Comparison of ENCODE assay signal across 7 mouse cellular contexts in genomic region chr8:70673079-70673856, GRCm38 (mm10). TPM values are rescaled to one million over a fixed set of nuclear protein-coding genes. Genes with fewer than 3 reads are reported as not detected.
DNase-seq lines count a peak whose midpoint lies in the region; ATAC-seq lines count a peak whose summit lies in the region.

TSS of gene Lsm4 (plus strand) at chr8:70673248.

- H3K27me3 ChIP-seq in intestine, embryonic 16.5 days (replicated peaks; ENCODE audit: control insufficient read depth, insufficient read depth, low read length) = no peaks in the 10 kb centered on the region
- no peaks in the 10 kb centered on the region for H3K27me3 ChIP-seq in midbrain, embryonic 11.5 days (ENCODE audit: control insufficient read depth, insufficient read depth, low read length)

- H3K4me3 ChIP-seq in intestine, embryonic 16.5 days (ENCODE audit: low read length) = peak within 1 kb of the TSS; percentile 72
- peak within 1 kb of the TSS; percentile 67 for H3K4me3 ChIP-seq in midbrain, embryonic 11.5 days (ENCODE audit: low read depth, low read length)

- H3K36me3 ChIP-seq in intestine, embryonic 16.5 days (ENCODE audit: control insufficient read depth, insufficient read depth, low read length) = peaks cover 6% of the 10 kb centered on the region; the same call in 1 of the 2 replicates
- no peaks in the 10 kb centered on the region; the same call in 1 of the 2 replicates for H3K36me3 ChIP-seq in midbrain, embryonic 11.5 days (ENCODE audit: control insufficient read depth, insufficient read depth, low read length)

- WGBS in intestine, embryonic 16.5 days = under 1% methylated on average over 60 of the region's 60 CpGs
- WGBS in midbrain, embryonic 11.5 days = under 1% methylated on average over 60 of the region's 60 CpGs

- H3K4me2 ChIP-seq in intestine, embryonic 16.5 days (ENCODE audit: low read depth, low read length) = peak within 1 kb of the TSS; percentile 87
- H3K4me2 ChIP-seq in midbrain, embryonic 11.5 days = peak within 1 kb of the TSS; percentile 74

- DNase-seq in adrenal gland, adult 8-10 months = peak; percentile 97
- peak; percentile 99 for DNase-seq in embryo, embryonic 9.5 days (ENCODE audit: extremely low spot score)
- peak; percentile 83 to 93 for DNase-seq in gastrocnemius, postnatal 4 days (ENCODE audit: low spot score in 2 of 2)
- peak; percentile 99 to 100 for DNase-seq in left cerebral cortex, postnatal 36 days (ENCODE audit: low spot score in 2 of 2)
- peak; percentile 100 for DNase-seq in midbrain, embryonic 11.5 days (ENCODE audit: low spot score, missing footprints)
- peak; percentile 100 for DNase-seq in skeletal muscle tissue, adult 2 months (ENCODE audit: low read depth, low spot score)

- peak; percentile 97 for ATAC-seq in intestine, embryonic 16.5 days
- ATAC-seq in midbrain, embryonic 11.5 days (ENCODE audit: low FRiP score) = peak; percentile 98

- intact Hi-C loops in left cerebral cortex, postnatal 36 days (cut with DNase I) = loop anchor here (1.0 kb wide), 1 partner anchor 25 kb away; the partner anchor contains the start of gene Jund

- no peaks in the 10 kb centered on the region for H3K9me3 ChIP-seq in intestine, embryonic 16.5 days (ENCODE audit: control insufficient read depth, low read length)
- H3K9me3 ChIP-seq in midbrain, embryonic 11.5 days (ENCODE audit: control insufficient read depth, low read length) = no peaks in the 10 kb centered on the region; the same call in 1 of the 2 replicates

- peaks cover 20% of the 10 kb centered on the region for H3K4me1 ChIP-seq in intestine, embryonic 16.5 days (ENCODE audit: control insufficient read depth, insufficient read depth, low read length)
- peaks cover 5% of the 10 kb centered on the region for H3K4me1 ChIP-seq in midbrain, embryonic 11.5 days (ENCODE audit: control insufficient read depth, insufficient read depth, low read length)

- peak within 1 kb of the TSS; percentile 95 for H3K27ac ChIP-seq in intestine, embryonic 16.5 days (ENCODE audit: low read length)
- H3K27ac ChIP-seq in midbrain, embryonic 11.5 days (ENCODE audit: low read depth, low read length) = peak within 1 kb of the TSS; percentile 87

- peak within 1 kb of the TSS; percentile 84 for H3K9ac ChIP-seq in intestine, embryonic 16.5 days (ENCODE audit: low read depth, low read length)
- H3K9ac ChIP-seq in midbrain, embryonic 11.5 days (ENCODE audit: low read length) = peak within 1 kb of the TSS; percentile 82

RNA-seq across cellular contexts. Expression of gene Lsm4, which starts in this region (rescaled TPM):
- 100 to 1,000 TPM in 1 of 4 experiments, 10 to 100 TPM in 3; 81.4 to 101 (median 86.6) TPM for total RNA-seq in adrenal gland, adult 8-10 months (2022)
- total RNA-seq in gastrocnemius, postnatal 4 days (2021) = 10 to 100 TPM; 70.1 to 84.7 TPM
- 228 and 246 TPM in 2 replicates for polyA plus RNA-seq in intestine, embryonic 16.5 days (2015; fragmentation: Nextera tagmentation; extraction: Ambion mirVana)
- total RNA-seq in left cerebral cortex, postnatal 36 days (2021) = 10 to 100 TPM; 59.1 to 69.8 TPM
- 305 and 326 TPM in 2 replicates for polyA plus RNA-seq in midbrain, embryonic 11.5 days (2014; fragmentation: Nextera tagmentation; extraction: Ambion mirVana)

Comparison
In these comparisons a context has a peak if more than half of its experiments do, and no peak if none do; other contexts are left out.
1. Peak in every context shown above with its lines: DNase-seq, ATAC-seq, H3K4me3 ChIP-seq and H3K27ac ChIP-seq.